Mouse (Mus musculus): Measurements from ENCODE around the gene Rhof. TPM values are rescaled to one million over a fixed set of nuclear protein-coding genes. Genes with fewer than 3 reads are reported as not detected.

The Rhof gene
- polyA plus RNA-seq, 1 experiment = 1.1 TPM

DNA sequence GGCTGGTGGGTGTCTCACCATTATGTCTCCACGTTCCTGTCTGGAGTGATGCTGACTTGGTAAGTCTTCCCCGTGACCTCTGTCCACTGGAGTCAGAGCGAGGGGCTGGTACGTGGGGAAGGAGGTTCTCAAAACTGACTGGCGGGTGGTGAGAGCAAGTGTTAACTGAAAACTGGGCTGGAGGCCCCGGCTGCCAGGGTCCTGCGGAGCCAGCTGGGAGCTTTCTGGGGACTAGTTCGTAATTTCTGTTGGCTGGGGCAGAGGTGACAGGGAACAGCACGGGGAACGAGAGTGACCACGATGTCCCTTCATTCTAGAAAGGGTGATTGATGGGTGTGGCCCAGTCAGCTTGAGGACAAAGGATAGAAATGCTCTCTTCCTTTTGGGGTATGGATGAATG, 18.4 kb downstream of the Rhof start:
- no peak for TF ChIP-seq GATA1 (IDR thresholded peaks at IDR 0.05; ENCODE audit: low read length)

DNA sequence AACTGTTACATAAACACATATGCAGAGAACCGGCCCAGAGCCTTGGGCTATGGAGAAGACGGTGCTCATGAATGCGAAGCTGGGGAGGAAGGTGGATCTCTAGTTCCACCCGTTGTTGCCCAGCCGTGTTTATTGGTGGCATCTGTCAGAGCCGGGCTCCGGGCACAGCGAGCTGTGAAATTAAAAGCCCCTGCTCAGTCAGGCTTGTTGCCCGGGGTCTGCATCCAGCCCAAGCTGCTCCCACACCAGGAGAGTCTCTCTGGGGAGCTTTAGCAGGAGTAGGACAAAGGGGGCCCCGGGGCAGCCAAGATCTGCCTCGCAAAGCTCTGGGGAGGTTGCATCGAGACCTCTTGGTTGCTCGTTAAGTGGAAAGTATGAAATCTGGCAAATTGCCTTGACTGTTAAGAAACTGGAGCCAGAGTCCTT, 22.2 kb downstream of the Rhof start:
- no peak for TF ChIP-seq GATA1 (IDR thresholded peaks at IDR 0.05; ENCODE audit: low read length)

GRCm38 (mm10) chr5:123109452-123110203, 22.9 kb downstream of the Rhof start:
- no peak for TF ChIP-seq GATA1 (IDR thresholded peaks at IDR 0.05; ENCODE audit: low read length)

DNA sequence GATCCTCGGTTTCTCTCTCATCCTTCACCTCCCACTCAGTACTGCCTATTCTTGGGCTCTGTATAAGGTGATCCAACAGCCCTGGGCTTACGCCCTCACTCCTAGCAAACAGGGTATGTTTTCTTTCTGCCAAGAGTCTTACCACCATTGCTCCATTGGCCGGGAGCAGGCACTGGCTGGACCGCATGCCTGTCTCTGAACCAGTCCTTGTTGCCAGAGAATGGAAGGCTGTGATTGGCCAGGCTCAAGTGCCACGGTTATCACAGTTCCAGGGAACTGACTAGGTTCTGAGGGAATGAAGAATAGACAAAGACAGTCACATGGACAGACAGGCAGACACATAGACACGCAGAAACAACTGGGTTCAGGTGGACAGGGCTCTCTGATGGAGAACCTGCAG, 27.7 kb downstream of the Rhof start:
- TF ChIP-seq GATA1 (IDR thresholded peaks at IDR 0.05; ENCODE audit: low read length) = no peak

GRCm38 (mm10) chr5:123103556-123103955, 28.9 kb downstream of the Rhof start:
- no peak for TF ChIP-seq GATA1 (IDR thresholded peaks at IDR 0.05; ENCODE audit: low read length)

DNA sequence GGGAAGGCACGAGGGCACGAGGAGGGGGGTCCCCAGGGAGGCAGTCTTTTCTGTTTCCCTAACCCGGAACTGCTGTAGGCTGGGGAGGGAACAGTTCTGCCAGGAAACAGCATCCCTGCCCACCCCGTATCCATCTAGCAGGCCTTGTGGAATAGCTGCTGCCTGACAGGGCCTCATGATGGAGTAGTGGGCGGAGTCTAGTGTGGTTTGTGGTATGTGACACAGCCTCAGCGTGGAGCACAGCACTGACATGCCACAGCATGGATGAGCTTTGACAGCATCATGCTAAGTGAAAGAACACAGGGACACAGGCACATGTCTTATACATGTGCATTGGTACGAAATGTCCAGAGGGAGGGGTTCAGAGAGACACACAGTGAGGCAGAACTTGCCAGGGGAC, 30.1 kb downstream of the Rhof start:
- no peak for TF ChIP-seq GATA1 (IDR thresholded peaks at IDR 0.05; ENCODE audit: low read length)

GRCm38 (mm10) chr5:123098487-123098886, 34.0 kb downstream of the Rhof start:
- TF ChIP-seq GATA1 (IDR thresholded peaks at IDR 0.05; ENCODE audit: low read length) = no peak

DNA sequence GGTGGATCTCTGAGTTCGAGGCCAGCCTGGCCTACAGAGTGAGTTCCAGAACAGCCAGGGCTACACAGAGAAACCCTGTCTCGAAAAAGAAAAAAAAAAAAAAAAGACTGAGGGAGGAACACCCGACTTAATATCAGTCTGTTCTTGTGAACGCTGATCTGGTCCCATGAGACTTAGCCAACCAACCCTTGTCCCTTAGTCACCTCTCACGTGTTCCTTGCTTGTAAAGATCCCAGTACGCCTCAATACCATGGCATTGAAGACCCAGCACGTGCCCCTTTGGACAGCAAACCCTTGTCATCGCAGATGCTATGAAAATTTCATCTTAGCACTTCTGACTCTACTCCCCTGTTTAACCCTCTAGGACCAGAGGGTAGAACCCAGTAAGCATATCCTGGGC, 36.2 kb downstream of the Rhof start:
- TF ChIP-seq GATA1 (IDR thresholded peaks at IDR 0.05; ENCODE audit: low read length) = no peak

DNA sequence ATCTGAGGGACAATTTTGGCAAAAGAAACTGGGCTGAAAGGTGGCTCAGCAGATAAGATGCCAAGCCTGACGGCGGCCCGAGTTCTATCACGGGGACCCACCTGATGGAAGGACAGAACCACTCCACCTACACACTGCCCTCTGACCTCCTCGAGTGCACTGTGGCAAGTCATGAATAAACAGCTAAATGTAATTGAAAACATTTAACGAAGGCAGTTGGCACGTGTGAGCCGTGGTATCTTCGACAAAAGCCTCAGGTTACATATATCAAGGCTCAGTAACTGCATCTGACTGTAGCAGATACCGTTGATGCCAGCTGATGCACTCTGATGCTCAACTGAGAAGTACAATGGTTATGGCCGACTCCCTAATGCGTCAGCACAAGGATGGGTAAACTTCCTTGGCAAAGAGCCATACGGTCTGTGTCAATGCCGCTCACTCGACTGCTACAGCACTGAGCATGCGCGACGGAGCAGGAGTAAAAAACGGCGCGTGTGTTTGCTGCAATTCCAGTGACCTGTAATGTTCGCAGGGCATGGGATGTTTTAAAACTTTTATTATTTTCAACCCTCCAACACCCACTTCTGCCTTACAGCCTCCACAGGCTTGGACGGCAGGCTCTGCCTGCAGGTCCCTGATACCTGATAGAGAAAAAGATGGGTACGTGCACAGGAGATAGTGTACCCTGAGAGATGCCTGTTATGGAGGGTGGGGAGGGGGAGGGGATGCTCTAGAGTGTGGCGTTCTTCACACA, 38.1 kb downstream of the Rhof start:
- peak; percentile 71 for TF ChIP-seq GATA1 (IDR thresholded peaks at IDR 0.05; ENCODE audit: low read length)

- TF ChIP-seq GATA1 (IDR thresholded peaks at IDR 0.05; ENCODE audit: low read length) = peak; percentile 17
These were observed 39.3 kb downstream of the Rhof start for GRCm38 (mm10) chr5:123093077-123093633.

GRCm38 (mm10) chr5:123090560-123091306, 41.8 kb downstream of the Rhof start:
- no peak for TF ChIP-seq GATA1 (IDR thresholded peaks at IDR 0.05; ENCODE audit: low read length)

GRCm38 (mm10) chr5:123088784-123089183, 43.7 kb downstream of the Rhof start:
- no peak for TF ChIP-seq GATA1 (IDR thresholded peaks at IDR 0.05; ENCODE audit: low read length)

GRCm38 (mm10) chr5:123086501-123086900, 46.0 kb downstream of the Rhof start:
- TF ChIP-seq GATA1 (IDR thresholded peaks at IDR 0.05; ENCODE audit: low read length) = no peak

GRCm38 (mm10) chr5:123083340-123084050, 49.0 kb downstream of the Rhof start:
- no peak for TF ChIP-seq GATA1 (IDR thresholded peaks at IDR 0.05; ENCODE audit: low read length)

DNA sequence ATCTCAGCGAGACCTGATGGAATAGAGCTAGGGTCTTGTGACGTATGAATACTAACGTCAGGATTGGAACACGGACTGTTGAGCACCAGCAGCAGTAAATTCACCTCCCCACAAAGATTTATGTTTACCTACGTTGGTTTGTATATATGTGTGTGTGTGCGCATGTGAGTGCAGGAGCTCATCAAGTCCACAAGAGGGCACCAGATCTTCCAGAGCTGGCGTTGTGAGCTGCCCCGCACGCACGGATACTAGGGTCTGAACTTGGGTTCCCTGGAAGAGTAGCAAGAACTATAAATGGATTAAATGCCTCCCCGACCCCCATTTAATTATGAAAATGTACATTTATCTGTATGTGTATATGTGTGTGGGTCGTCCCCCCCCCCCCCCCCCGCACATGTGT, 52.0 kb downstream of the Rhof start:
- TF ChIP-seq GATA1 (IDR thresholded peaks at IDR 0.05; ENCODE audit: low read length) = no peak

Data from G1E-ER4 (cell line).